Mouse (Mus musculus) embryonic fibroblast, embryonic 13.5 days (primary cell): ENCODE results near the gene Pnkd. TPM values are rescaled to one million over a fixed set of nuclear protein-coding genes. Genes with fewer than 3 reads are reported as not detected.
"Not testable (repeated sequence)": the region's sequence is repeated elsewhere in the genome, so short reads cannot be mapped to it uniquely, and the experiment has no call there.

Source experiments
- H3K27ac ChIP-seq: 2 replicates; pipeline ENCODE4 v1.5.1; 2012; ENCODE audit warnings: low read length, control low read depth, inconsistent platforms; ENCODE audit not compliant: insufficient read depth
- H3K4me1 ChIP-seq: 2 replicates; pipeline ENCODE4 v1.6.1; 2011; ENCODE audit warnings: low read length; ENCODE audit not compliant: control insufficient read depth, insufficient read depth
- H3K4me3 ChIP-seq: 2 replicates; pipeline ENCODE4 v1.5.1; 2011; ENCODE audit warnings: mild to moderate bottlenecking, control low read depth, low read length; ENCODE audit not compliant: insufficient read depth
- CTCF ChIP-seq: IDR thresholded peaks from 2 replicates; pipeline ENCODE4 v1.5.1; 2011; ENCODE audit warnings: mild to moderate bottlenecking, control low read depth, low read length, moderate library complexity, borderline replicate concordance; ENCODE audit not compliant: insufficient read depth
- POLR2A ChIP-seq: IDR thresholded peaks from 2 replicates; pipeline ENCODE4 v1.6.1; 2011; ENCODE audit warnings: low read depth, mild to moderate bottlenecking, control low read depth, low read length, moderate library complexity
- polyA plus RNA-seq: library from polyadenylated mRNA; stranded (reverse); fragments of >200 nt; gene quantifications from 2 replicates; pipeline ENCODE4 v1.2.4, GENCODE M21; 2011; ENCODE audit warnings: low read depth; ENCODE audit not compliant: missing spikeins, insufficient read length

Gene Pnkd
- polyA plus RNA-seq, 1 experiment: 21.5 TPM

DNA sequence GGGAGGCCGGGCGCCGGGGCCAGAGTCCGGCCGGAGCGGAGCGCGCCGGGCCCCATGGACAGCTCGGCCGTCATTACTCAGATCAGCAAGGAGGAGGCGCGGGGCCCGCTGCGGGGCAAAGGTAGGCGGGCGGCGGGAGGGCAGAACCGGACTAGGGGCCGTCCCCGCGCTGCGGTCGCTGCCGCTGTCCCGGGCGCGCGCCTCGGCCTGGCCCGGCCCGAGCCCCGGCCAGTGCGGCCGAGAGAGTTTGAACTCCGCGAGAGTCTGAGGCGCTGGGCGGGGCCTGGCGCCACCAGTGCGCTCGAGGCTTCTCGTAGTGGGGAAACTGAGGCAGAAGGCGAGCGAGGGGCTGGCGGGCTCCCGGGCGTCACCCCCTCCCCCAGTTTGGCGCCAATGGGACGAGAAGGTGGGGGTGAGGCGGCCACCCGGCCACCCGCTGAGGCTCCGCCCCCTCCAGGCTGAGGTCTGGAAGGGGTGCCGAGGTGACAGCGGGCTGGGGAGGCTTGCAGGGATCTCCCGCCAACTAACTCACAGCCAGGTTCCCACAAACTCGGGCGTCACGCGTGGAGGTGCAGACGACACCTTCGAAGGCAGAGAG, 107.2 kb downstream of the Pnkd start:
- no peak for TF ChIP-seq CTCF
- TF ChIP-seq POLR2A: 0 out of 2 replicates have a peak, but pooled peaks have one; percentile 45
- peak overlapping the region; percentile 67 for H3K4me3 ChIP-seq
- H3K4me1 ChIP-seq: 0 out of 2 replicates have a peak, but pooled peaks cover 3% of the 10 kb centered on the region
- H3K27ac ChIP-seq: peak overlapping the region; percentile 83

DNA sequence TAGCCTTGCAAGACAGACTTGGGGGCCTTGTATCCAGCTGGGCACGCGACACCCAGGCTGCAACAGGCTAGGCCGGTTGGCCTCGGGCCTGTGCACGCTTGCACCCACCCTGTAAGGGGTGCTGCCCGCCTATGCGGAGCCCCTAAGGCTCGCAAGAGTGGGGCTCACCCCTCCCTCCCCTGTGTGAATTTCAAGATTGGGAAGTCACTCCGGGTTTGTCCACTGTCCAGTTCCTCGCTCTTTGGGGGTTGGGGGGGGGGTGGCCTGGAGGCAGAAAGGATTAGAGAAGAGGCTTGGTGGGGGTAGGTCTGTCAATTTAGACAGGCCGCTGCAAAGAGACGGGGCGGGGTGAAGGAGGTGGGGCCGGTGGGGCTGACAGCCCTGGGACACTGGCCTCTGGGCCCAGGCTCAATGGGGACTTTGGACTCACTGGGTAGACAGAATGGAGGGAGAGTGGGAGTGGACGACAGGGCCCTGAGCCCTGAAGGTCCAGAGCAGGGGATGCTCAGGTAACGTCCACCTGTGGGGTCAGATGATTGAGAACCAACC, 107.8 kb downstream of the Pnkd start:
- Histone ChIP-seq H3K4me1 (0 out of 2 replicates have a peak, but pooled peaks cover 3% of the 10 kb centered on the region), H3K27ac (peak overlapping the region; percentile 83), H3K4me3 (peak overlapping the region; percentile 67)
- TF ChIP-seq CTCF (no peak), POLR2A (no peak)

DNA sequence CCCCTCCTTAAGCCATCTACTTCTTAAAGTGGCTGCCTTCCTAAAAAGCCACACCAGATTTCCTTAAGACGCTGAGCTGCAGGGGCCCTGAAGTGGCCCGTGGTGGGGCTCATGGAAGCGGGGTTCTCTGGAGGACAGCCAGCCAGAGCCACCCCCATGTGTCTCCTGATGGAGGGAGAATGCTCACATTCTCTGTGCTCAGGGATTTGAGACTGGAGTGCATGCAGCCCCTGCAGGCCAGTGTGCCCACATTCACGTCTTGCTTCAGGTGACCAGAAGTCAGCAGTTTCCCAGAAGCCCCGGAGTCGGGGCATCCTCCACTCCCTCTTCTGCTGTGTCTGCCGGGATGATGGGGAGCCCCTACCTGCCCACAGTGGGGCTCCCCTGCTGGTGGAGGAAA, 108.3 kb downstream of the Pnkd start:
- Histone ChIP-seq H3K4me1 (0 out of 2 replicates have a peak, but pooled peaks cover 3% of the 10 kb centered on the region), H3K27ac (0 out of 2 replicates have a peak overlapping the region, but pooled peaks have one; percentile 23), H3K4me3 (peak overlapping the region; percentile 67)
- no peak for TF ChIP-seq POLR2A
- no peak for TF ChIP-seq CTCF

DNA sequence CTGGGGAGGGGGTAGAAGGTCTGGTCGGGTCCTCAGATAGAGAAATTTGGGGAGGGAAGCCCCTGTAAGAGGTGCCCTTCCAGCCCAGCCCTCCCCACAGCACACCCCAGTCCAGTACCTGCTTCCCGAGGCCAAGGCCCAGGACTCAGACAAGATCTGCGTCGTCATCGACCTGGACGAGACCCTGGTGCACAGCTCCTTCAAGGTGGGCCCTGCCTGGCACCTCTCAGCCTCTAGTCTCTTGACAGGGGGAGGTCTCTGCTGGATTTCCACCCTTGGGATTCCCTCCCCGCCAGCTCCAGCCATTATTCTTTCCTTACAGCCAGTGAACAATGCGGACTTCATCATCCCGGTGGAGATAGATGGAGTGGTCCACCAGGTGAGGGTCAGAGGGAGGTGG, 109.0 kb downstream of the Pnkd start:
- Histone ChIP-seq H3K4me3 (no peak overlapping the region), H3K27ac (no peak overlapping the region)

DNA sequence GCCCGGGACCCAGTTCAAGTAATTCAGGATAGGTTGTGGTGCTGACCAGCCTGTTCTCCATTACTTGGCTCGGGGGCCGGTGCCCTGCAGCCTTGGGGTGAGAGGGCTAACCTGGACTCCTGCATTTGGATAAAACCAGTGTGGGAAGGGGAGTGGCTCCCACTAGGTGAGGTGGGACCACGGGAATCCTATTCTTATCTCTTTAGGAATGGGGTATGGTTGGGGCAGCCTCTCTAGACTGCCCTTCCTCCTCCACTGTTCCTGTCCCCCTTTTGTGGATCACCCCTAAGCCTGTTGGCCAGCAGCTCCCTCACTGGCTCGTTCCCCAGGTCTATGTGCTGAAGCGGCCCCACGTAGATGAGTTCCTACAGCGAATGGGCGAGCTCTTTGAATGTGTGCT, 109.6 kb downstream of the Pnkd start:
- no peak overlapping the region for H3K4me3 ChIP-seq
- H3K4me1 ChIP-seq: 0 out of 2 replicates have a peak, but pooled peaks cover 3% of the 10 kb centered on the region
- H3K27ac ChIP-seq: no peak overlapping the region
- no peak for TF ChIP-seq POLR2A
- no peak for TF ChIP-seq CTCF

More for the DNA sequence above, 109.0 kb downstream of the Pnkd start:
- TF ChIP-seq CTCF (no peak), POLR2A (no peak)
- 0 out of 2 replicates have a peak, but pooled peaks cover 3% of the 10 kb centered on the region for H3K4me1 ChIP-seq

DNA sequence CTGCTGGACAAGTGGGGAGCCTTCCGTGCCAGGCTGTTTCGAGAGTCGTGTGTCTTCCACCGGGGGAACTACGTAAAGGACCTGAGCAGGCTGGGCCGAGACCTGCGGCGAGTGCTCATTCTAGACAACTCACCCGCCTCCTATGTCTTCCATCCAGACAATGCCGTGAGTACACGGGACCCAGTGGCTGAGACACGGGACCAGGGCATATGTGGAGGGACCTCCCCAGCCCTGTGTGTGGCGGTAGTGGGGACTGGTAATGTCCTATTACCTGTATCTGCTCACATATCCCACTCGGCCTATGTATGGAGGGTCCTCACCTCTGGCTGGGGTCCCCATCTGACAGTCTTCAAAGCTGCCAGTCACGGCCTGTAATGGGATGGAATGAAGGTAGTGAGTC, 110.1 kb downstream of the Pnkd start:
- Histone ChIP-seq H3K4me3 (no peak overlapping the region), H3K27ac (no peak overlapping the region), H3K4me1 (0 out of 2 replicates have a peak, but pooled peaks cover 3% of the 10 kb centered on the region)
- TF ChIP-seq POLR2A: no peak
- TF ChIP-seq CTCF: no peak

DNA sequence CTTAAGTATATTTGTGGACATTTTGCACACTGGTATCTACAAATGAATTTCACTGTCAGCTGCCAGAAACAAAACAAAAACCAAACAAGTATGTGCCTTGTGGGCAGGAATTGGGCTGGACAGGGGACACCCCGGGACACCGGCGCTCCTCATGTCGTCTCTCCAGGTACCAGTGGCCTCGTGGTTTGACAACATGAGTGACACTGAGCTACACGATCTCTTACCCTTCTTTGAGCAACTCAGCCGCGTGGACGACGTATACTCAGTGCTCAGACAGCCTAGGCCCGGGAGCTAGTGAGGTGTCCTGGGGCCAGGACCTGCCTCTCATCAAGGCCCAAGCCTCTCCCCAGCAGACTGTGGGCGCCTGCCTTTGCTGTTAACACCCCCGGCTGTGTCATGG, 110.6 kb downstream of the Pnkd start:
- 0 out of 2 replicates have a peak, but pooled peaks cover 3% of the 10 kb centered on the region for H3K4me1 ChIP-seq
- TF ChIP-seq POLR2A (no peak), CTCF (no peak)
- no peak overlapping the region for H3K4me3 ChIP-seq
- no peak overlapping the region for H3K27ac ChIP-seq

DNA sequence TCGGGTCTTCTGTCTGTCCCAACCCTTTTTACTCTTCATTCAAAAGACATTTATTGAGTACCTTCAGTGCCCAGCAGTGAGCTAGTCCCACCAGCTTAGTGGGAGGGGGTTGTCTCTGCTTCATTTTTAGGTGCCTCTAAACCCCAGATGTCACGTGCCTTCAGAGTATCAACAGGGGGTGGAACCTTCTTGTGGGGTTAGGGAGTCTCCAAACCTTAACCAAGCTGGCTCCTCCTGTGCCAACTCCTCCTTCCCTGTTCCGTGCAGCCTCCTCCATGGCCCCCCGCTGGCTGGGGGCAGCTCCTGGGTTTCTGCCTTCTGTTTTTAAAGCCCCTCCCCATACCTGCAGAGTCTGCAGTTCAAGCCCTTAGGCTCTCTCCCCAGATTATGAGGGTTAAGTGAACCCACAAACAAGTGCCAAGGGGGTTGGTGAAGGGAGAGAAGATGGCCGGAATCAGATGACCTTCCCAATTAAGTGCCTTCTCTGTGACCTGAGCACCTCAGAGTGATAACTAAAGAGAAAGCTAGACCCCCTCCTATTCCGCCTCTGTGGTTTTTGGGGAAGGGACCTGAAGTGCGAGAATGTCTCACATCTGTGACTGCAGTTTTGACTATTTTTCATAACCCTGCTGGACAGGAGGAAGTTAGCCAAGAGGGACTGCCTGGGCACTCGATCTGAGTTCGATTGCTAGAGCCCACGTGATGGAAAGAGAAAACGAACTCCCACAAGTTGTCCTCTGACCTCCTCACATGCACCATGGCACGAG, 111.9 kb downstream of the Pnkd start:
- H3K27ac ChIP-seq: peak overlapping the region; percentile 77
- H3K4me3 ChIP-seq, H3K4me1 ChIP-seq: not testable (repeated sequence)
- 0 out of 2 replicates have a peak, but pooled peaks have one; percentile 5 for TF ChIP-seq POLR2A

DNA sequence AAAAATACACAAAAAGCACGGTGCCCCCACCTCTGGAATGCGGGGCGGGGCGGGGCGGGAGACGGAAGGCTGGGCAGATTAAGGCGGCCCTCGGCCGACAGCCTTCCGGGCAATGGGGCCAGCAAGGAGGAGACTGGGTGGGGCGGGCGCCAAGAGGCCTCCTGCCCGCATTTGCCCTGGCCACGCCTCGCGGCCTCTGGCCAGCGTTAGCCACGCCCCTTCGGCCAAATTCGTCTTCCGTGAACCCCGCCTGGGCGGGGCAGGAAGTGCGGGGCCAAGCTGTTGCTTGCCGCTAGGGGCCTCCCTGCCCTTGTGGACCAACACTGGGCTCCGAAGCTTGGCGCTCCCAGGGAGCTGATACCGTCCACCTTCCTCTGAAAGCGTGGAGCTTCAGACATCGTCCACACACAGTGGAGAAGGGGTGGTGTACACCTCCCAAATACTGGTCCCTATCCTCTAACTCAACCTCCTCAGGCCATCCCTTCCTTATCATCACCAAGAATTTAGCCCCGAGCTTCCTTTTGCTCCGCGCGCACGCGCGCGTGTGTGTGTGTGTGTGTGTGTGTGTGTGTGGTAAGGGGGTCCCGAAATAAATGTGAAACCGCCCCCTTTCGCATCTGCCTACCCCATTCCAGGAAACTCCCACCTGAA, 112.7 kb downstream of the Pnkd start:
- Histone ChIP-seq H3K4me1 (0 out of 2 replicates have a peak, but pooled peaks cover 3% of the 10 kb centered on the region), H3K4me3 (peak overlapping the region; percentile 26), H3K27ac (peak overlapping the region; percentile 88)
- TF ChIP-seq CTCF: peak; percentile 60; the same call in 1 of the 2 replicates
- peak; percentile 95 for TF ChIP-seq POLR2A

DNA sequence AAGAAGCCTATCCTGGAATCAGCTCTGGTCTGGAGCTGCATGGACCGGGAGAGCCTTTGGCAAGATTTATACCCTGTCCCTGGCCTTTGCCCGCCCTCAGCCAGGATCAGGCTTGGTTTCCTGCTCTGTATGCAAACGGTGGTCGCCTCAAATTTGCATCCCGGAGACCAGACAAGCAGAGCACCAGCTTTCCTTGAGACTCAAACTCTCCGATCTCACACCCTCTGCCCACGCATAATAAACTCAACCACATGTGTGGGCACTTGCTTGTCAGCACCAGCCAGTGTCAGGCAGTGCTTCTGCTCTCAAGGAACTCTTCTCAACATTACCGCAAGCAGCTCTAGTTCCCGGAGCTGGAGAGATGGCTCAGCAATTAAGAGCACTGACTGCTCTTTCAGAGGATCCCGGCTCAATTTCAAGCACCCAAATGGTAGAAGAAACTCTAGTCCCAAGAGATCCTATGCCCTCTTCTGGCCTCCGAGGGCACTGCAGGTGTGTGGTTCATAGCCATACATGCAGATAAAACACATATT, 113.3 kb downstream of the Pnkd start:
- TF ChIP-seq POLR2A (no peak), CTCF (no peak)
- Histone ChIP-seq H3K4me1 (0 out of 2 replicates have a peak, but pooled peaks cover 1% of the 10 kb centered on the region), H3K27ac (peak overlapping the region; percentile 88), H3K4me3 (peak overlapping the region; percentile 26)
